Mouse (Mus musculus) brain, embryonic 14.5 days (tissue): ENCODE measurements around the gene Palm.
A peak's percentile ranks its signal among the peaks of the same experiment; 100 is the strongest.

Experiments used
- CTCF ChIP-seq: fragments of 200-500 bp; IDR thresholded peaks from 2 replicates; pipeline ENCODE4 v1.5.1; 2012; ENCODE audit warnings: inconsistent platforms, mild to moderate bottlenecking, moderate library complexity, borderline replicate concordance; ENCODE audit not compliant: insufficient read depth, insufficient read length; ENCODE audit errors: extremely low read depth
- POLR2A ChIP-seq: fragments of 200-500 bp; IDR thresholded peaks from 2 replicates; pipeline ENCODE4 v1.6.1; 2012; ENCODE audit warnings: mild to moderate bottlenecking, inconsistent platforms, borderline replicate concordance; ENCODE audit not compliant: poor library complexity, insufficient read depth, insufficient read length, severe bottlenecking; ENCODE audit errors: extremely low read depth

DNA sequence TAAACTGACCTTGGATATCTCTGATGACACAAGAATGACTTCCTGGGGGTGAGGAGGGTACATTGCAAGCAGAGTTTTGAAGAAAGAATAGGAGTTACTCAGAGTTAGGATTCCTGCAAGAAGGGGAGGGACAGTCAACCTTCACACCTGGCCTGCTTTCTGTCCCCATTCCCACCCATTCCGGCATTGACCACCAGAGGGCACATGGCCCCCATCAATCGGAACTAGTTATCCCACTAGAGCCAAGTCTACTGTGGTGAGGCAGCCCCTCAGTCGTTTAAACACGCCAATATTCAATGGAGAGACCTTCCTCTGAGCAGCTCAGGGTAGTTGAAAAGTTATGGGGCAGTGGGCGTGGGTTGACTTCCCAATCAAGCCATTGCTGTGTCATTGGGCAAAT lies 25.0 kb upstream of the Palm start:
- TF ChIP-seq CTCF (peak; percentile 96), POLR2A (no peak)
